Mouse (Mus musculus): Measurements from ENCODE around the gene Sell. TPM values are rescaled to one million over a fixed set of nuclear protein-coding genes. Genes with fewer than 3 reads are reported as not detected.

Sell gene
- polyA plus RNA-seq, 1 experiment from 2014 or later: 0.93 TPM

GRCm38 (mm10) chr1:164043549-164043948, 18.2 kb upstream of the Sell start:
- Histone ChIP-seq H3K9me3 (ENCODE audit: control insufficient read depth, low read length) (no peaks in the 10 kb centered on the region), H3K27me3 (replicated peaks; ENCODE audit: control insufficient read depth, insufficient read depth, low read length) (no peaks in the 10 kb centered on the region), H3K9ac (ENCODE audit: low read depth, low read length) (no peak overlapping the region), H3K4me2 (ENCODE audit: low read depth, low read length) (no peak overlapping the region), H3K4me1 (ENCODE audit: control insufficient read depth, insufficient read depth, low read length) (no peaks in the 10 kb centered on the region), H3K4me3 (ENCODE audit: low read length) (no peak overlapping the region), H3K27ac (ENCODE audit: low read length) (no peak overlapping the region), H3K36me3 (ENCODE audit: control insufficient read depth, insufficient read depth, low read length) (no peaks in the 10 kb centered on the region)
- WGBS: 64% methylated on average over 3 of the region's 3 CpGs
- ATAC-seq: no peak

- no peak within 1 kb of the TSS for H3K4me2 ChIP-seq (ENCODE audit: low read depth, low read length)
These were observed 13.8 kb upstream of the Sell start, which contains the start of gene Sele for GRCm38 (mm10) chr1:164047934-164048333. Gene Sele, plus strand, starts transcription at chr1:164048234.

DNA sequence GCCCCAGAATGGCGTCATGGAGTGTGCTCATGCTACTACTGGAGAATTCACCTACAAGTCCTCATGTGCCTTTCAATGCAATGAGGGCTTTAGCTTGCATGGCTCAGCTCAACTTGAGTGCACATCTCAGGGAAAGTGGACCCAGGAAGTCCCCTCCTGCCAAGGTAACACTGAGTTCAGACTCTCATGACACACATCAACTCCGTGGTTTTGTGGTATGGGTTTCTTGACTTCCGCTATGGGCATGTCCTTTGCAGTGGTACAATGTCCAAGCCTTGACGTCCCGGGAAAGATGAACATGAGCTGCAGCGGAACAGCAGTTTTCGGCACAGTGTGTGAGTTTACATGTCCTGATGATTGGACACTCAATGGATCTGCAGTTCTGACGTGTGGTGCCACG, 8.2 kb upstream of the Sell start:
- no peaks in the 10 kb centered on the region for H3K9me3 ChIP-seq (ENCODE audit: control insufficient read depth, low read length)
- 92% methylated on average over 9 of the region's 9 CpGs for WGBS
- ATAC-seq: no peak

More at GRCm38 (mm10) chr1:164047934-164048333, 13.8 kb upstream of the Sell start, which contains the start of gene Sele:
- Histone ChIP-seq H3K9me3 (ENCODE audit: control insufficient read depth, low read length) (no peaks in the 10 kb centered on the region), H3K9ac (ENCODE audit: low read depth, low read length) (no peak within 1 kb of the TSS), H3K36me3 (ENCODE audit: control insufficient read depth, insufficient read depth, low read length) (no peaks in the 10 kb centered on the region), H3K27me3 (replicated peaks; ENCODE audit: control insufficient read depth, insufficient read depth, low read length) (no peaks in the 10 kb centered on the region), H3K4me3 (ENCODE audit: low read length) (no peak within 1 kb of the TSS), H3K27ac (ENCODE audit: low read length) (no peak within 1 kb of the TSS), H3K4me1 (ENCODE audit: control insufficient read depth, insufficient read depth, low read length) (no peaks in the 10 kb centered on the region)
- 81% methylated on average over 5 of the region's 5 CpGs for WGBS
- ATAC-seq: no peak

DNA sequence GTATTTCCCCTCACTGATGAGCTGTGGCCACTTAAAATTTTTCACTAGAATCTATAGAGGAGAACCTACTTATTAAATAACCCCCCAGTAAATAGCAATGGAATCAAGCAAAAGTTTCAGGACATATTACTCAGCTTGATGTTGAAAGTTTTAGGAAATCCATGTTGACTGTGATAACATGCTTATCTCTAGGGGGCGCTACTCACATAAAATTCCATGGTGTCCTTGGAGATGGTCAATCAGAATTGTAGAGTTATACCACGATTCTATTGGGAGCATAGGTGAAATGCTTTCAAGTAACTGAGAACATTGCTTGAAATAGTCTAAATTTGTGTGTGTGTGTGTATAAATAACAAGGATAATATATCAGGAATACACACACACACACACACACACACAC, 7.0 kb upstream of the Sell start:
- Histone ChIP-seq H3K36me3 (ENCODE audit: control insufficient read depth, insufficient read depth, low read length) (no peaks in the 10 kb centered on the region), H3K4me2 (ENCODE audit: low read depth, low read length) (no peak overlapping the region), H3K27me3 (replicated peaks; ENCODE audit: control insufficient read depth, insufficient read depth, low read length) (no peaks in the 10 kb centered on the region), H3K4me3 (ENCODE audit: low read length) (no peak overlapping the region), H3K9me3 (ENCODE audit: control insufficient read depth, low read length) (no peaks in the 10 kb centered on the region), H3K4me1 (ENCODE audit: control insufficient read depth, insufficient read depth, low read length) (no peaks in the 10 kb centered on the region), H3K9ac (ENCODE audit: low read depth, low read length) (no peak overlapping the region), H3K27ac (ENCODE audit: low read length) (no peak overlapping the region)
- no peak for ATAC-seq
- 38% methylated on average over 2 of the region's 2 CpGs for WGBS

More for the DNA sequence above, 8.2 kb upstream of the Sell start:
- no peak overlapping the region for H3K4me3 ChIP-seq (ENCODE audit: low read length)
- H3K4me1 ChIP-seq (ENCODE audit: control insufficient read depth, insufficient read depth, low read length): no peaks in the 10 kb centered on the region
- no peak overlapping the region for H3K4me2 ChIP-seq (ENCODE audit: low read depth, low read length)
- H3K9ac ChIP-seq (ENCODE audit: low read depth, low read length): no peak overlapping the region
- H3K27ac ChIP-seq (ENCODE audit: low read length): no peak overlapping the region
- H3K27me3 ChIP-seq (replicated peaks; ENCODE audit: control insufficient read depth, insufficient read depth, low read length): no peaks in the 10 kb centered on the region
- H3K36me3 ChIP-seq (ENCODE audit: control insufficient read depth, insufficient read depth, low read length): no peaks in the 10 kb centered on the region

DNA sequence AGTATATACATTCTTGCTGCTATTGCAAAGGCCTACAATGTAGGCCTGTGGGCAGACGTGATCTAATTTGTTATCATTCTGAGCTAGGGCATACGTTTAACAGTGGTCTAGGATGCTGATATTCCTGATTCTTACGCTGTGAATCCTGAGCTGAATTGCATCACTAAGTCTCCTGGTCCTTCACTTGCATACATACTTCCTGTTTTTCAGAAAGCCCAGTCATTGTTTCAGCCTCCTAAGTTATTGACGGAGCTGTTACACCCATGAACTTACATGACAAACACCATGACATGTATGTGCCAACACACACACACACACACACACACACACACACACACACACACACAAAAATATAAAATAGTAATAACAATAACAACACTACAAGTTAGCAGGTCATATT, 1.7 kb upstream of the Sell start:
- Histone ChIP-seq H3K27me3 (replicated peaks; ENCODE audit: control insufficient read depth, insufficient read depth, low read length) (no peaks in the 10 kb centered on the region), H3K27ac (ENCODE audit: low read length) (no peak overlapping the region), H3K9me3 (ENCODE audit: control insufficient read depth, low read length) (no peaks in the 10 kb centered on the region), H3K4me1 (ENCODE audit: control insufficient read depth, insufficient read depth, low read length) (no peaks in the 10 kb centered on the region), H3K36me3 (ENCODE audit: control insufficient read depth, insufficient read depth, low read length) (no peaks in the 10 kb centered on the region), H3K4me2 (ENCODE audit: low read depth, low read length) (no peak overlapping the region), H3K4me3 (ENCODE audit: low read length) (no peak overlapping the region), H3K9ac (ENCODE audit: low read depth, low read length) (no peak overlapping the region)
- WGBS: 84% methylated on average over 4 of the region's 4 CpGs
- ATAC-seq: no peak

DNA sequence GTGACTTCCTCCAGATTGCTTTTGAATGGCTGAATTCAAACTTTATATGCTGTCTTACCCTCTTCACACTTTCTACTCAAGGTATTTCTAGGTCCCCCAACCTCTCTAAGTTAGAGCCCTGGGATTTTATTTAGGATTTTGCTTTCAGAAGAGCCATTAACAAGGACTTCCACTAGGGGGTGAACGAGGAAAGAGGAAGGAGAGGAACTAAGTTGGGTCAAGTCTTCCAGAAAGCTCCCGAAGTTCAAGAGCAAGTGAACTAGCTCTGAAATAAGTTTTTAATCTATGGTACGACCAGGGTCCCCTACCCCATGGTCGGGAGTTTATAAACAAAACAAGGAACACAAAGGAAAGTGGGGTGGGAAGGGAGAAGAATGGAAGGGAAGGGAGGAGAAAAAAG, 504 bp upstream of the Sell start:
- no peak overlapping the region for H3K4me3 ChIP-seq (ENCODE audit: low read length)
- WGBS: 30% methylated on average over 4 of the region's 4 CpGs
- no peak for ATAC-seq
- H3K4me1 ChIP-seq (ENCODE audit: control insufficient read depth, insufficient read depth, low read length): no peaks in the 10 kb centered on the region
- H3K4me2 ChIP-seq (ENCODE audit: low read depth, low read length): no peak overlapping the region
- no peak overlapping the region for H3K9ac ChIP-seq (ENCODE audit: low read depth, low read length)
- H3K27ac ChIP-seq (ENCODE audit: low read length): no peak overlapping the region
- no peaks in the 10 kb centered on the region for H3K27me3 ChIP-seq (replicated peaks; ENCODE audit: control insufficient read depth, insufficient read depth, low read length)
- no peaks in the 10 kb centered on the region for H3K36me3 ChIP-seq (ENCODE audit: control insufficient read depth, insufficient read depth, low read length)
- no peaks in the 10 kb centered on the region for H3K9me3 ChIP-seq (ENCODE audit: control insufficient read depth, low read length)

DNA sequence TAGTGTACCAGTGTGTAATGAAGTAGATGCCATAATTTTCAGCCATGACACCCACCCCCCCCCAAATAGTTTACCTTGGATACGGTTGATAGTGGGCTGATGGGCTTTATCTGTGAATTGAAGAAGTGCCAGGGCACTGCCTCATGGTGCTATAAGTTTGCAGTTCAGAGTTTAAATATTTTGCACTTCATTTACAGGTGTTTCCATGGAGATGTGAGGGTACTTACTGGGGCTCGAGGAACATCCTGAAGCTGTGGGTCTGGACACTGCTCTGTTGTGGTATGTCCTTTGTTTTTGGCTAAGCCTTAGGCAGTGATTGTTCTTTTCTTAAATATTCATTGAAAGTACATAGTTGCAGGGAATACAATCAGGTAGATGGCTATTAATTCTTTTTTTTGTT, 1.1 kb downstream of the Sell start:
- WGBS: 53% methylated on average over 2 of the region's 2 CpGs
- Histone ChIP-seq H3K9ac (ENCODE audit: low read depth, low read length) (no peak overlapping the region), H3K4me3 (ENCODE audit: low read length) (no peak overlapping the region)

DNA sequence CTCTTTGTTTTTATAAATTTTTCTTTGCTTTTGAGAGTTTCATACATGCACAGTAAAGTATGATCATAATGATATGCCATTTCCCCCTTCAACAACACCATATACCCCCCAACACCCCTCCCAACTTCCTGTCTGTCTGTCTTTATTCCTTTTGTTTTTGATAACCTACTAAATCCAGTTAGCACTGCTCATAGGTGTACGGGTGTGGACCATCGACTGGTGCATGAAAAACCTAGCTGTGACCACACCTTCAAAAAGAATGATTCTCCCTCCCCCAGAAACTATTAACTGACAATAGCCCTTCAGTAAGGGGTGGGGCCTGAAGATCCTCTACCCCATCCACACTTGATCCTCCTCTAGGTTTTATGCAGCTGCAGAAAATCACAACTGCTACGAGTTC, 2.0 kb downstream of the Sell start:
- Histone ChIP-seq H3K9me3 (ENCODE audit: control insufficient read depth, low read length) (no peaks in the 10 kb centered on the region), H3K4me3 (ENCODE audit: low read length) (no peak overlapping the region), H3K36me3 (ENCODE audit: control insufficient read depth, insufficient read depth, low read length) (no peaks in the 10 kb centered on the region), H3K9ac (ENCODE audit: low read depth, low read length) (no peak overlapping the region), H3K4me1 (ENCODE audit: control insufficient read depth, insufficient read depth, low read length) (no peaks in the 10 kb centered on the region), H3K27me3 (replicated peaks; ENCODE audit: control insufficient read depth, insufficient read depth, low read length) (no peaks in the 10 kb centered on the region), H3K4me2 (ENCODE audit: low read depth, low read length) (no peak overlapping the region), H3K27ac (ENCODE audit: low read length) (no peak overlapping the region)
- no peak for ATAC-seq
- 45% methylated on average over 3 of the region's 3 CpGs for WGBS

More for the DNA sequence above, 1.1 kb downstream of the Sell start:
- Histone ChIP-seq H3K4me2 (ENCODE audit: low read depth, low read length) (no peak overlapping the region), H3K36me3 (ENCODE audit: control insufficient read depth, insufficient read depth, low read length) (no peaks in the 10 kb centered on the region), H3K27ac (ENCODE audit: low read length) (no peak overlapping the region), H3K4me1 (ENCODE audit: control insufficient read depth, insufficient read depth, low read length) (no peaks in the 10 kb centered on the region), H3K27me3 (replicated peaks; ENCODE audit: control insufficient read depth, insufficient read depth, low read length) (no peaks in the 10 kb centered on the region), H3K9me3 (ENCODE audit: control insufficient read depth, low read length) (no peaks in the 10 kb centered on the region)
- ATAC-seq: no peak

DNA sequence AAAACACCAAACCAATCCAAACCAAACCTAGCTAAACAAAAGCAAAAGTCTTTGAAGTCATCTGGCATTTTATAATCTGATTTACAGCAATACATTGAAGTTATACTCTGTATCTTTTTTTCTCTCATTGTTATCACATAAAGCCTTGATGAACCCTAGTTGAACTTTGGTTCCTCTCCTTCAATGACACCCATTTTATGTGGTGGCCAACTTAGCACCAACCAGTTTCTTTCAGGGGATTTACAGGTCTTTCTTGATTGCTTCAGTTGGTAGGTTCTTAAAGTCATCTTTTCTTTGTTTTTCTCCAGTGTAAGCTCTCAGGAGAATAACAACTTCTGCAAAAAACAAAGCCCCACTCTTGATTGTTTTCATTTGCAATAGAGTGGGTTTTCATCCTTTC, 7.5 kb downstream of the Sell start:
- Histone ChIP-seq H3K27ac (ENCODE audit: low read length) (no peak overlapping the region), H3K27me3 (replicated peaks; ENCODE audit: control insufficient read depth, insufficient read depth, low read length) (no peaks in the 10 kb centered on the region), H3K36me3 (ENCODE audit: control insufficient read depth, insufficient read depth, low read length) (no peaks in the 10 kb centered on the region), H3K9ac (ENCODE audit: low read depth, low read length) (no peak overlapping the region), H3K4me2 (ENCODE audit: low read depth, low read length) (no peak overlapping the region), H3K9me3 (ENCODE audit: control insufficient read depth, low read length) (no peaks in the 10 kb centered on the region), H3K4me3 (ENCODE audit: low read length) (no peak overlapping the region), H3K4me1 (ENCODE audit: control insufficient read depth, insufficient read depth, low read length) (no peaks in the 10 kb centered on the region)
- no peak for ATAC-seq

- H3K4me2 ChIP-seq (ENCODE audit: low read depth, low read length): no peak overlapping the region
- H3K4me1 ChIP-seq (ENCODE audit: control insufficient read depth, insufficient read depth, low read length): no peaks in the 10 kb centered on the region
- ATAC-seq: no peak
- H3K9me3 ChIP-seq (ENCODE audit: control insufficient read depth, low read length): no peaks in the 10 kb centered on the region
- WGBS: 85% methylated on average over 4 of the region's 4 CpGs
- no peak overlapping the region for H3K9ac ChIP-seq (ENCODE audit: low read depth, low read length)
- no peaks in the 10 kb centered on the region for H3K27me3 ChIP-seq (replicated peaks; ENCODE audit: control insufficient read depth, insufficient read depth, low read length)
- H3K27ac ChIP-seq (ENCODE audit: low read length): no peak overlapping the region
- no peaks in the 10 kb centered on the region for H3K36me3 ChIP-seq (ENCODE audit: control insufficient read depth, insufficient read depth, low read length)
- H3K4me3 ChIP-seq (ENCODE audit: low read length): no peak overlapping the region
These were observed 8.7 kb downstream of the Sell start for GRCm38 (mm10) chr1:164070461-164070860.

Measured in intestine, embryonic 16.5 days (tissue).